Mouse (Mus musculus) hindbrain, embryonic 14.5 days (tissue): ENCODE measurements around the gene App. TPM values are rescaled to one million over a fixed set of nuclear protein-coding genes. Genes with fewer than 3 reads are reported as not detected.

Source experiments
- ATAC-seq: fragments of 200-750 bp; cut with Nextera tagmentation; 2 replicates; pipeline ENCODE4 v1.8.0; 2017; ENCODE audit warnings: moderate number of reproducible peaks, mild to moderate bottlenecking, moderate TSS enrichment, moderate library complexity; ENCODE audit not compliant: low FRiP score
- DNase-seq: peaks from one replicate; pipeline ENCODE4 v3.0.0-alpha.2; 2015; ENCODE audit warnings: low spot score
- H3K27ac ChIP-seq: fragments of 300-500 bp; sonication (generic); 2 replicates; pipeline ENCODE4 v1.5.1; 2014; ENCODE audit warnings: mild to moderate bottlenecking, moderate library complexity
- H3K27me3 ChIP-seq: fragments of 300-500 bp; sonication (generic); 2 replicates; pipeline ENCODE4 v1.6.1; 2014; ENCODE audit warnings: mild to moderate bottlenecking, low read length, mixed read lengths; ENCODE audit not compliant: control insufficient read depth, insufficient read depth
- H3K36me3 ChIP-seq: fragments of 300-500 bp; sonication (generic); replicated peaks from 2 replicates; pipeline ENCODE4 v1.6.1; 2014; ENCODE audit not compliant: control insufficient read depth, insufficient read depth
- H3K4me1 ChIP-seq: fragments of 300-500 bp; sonication (generic); replicated peaks from 2 replicates; pipeline ENCODE4 v1.6.1; 2014; ENCODE audit warnings: antibody characterized with exemption, low read length, mixed read lengths; ENCODE audit not compliant: control insufficient read depth, insufficient read depth
- H3K4me2 ChIP-seq: fragments of 300-500 bp; sonication (generic); replicated peaks from 2 replicates; pipeline ENCODE4 v1.6.1; 2014; ENCODE audit warnings: mild to moderate bottlenecking, moderate library complexity
- H3K4me3 ChIP-seq: fragments of 300-500 bp; sonication (generic); replicated peaks from 2 replicates; pipeline ENCODE4 v1.5.1; 2014; ENCODE audit warnings: mild to moderate bottlenecking, low read length
- H3K9ac ChIP-seq: fragments of 300-500 bp; sonication (generic); 2 replicates; pipeline ENCODE4 v1.6.1; 2014
- H3K9me3 ChIP-seq: fragments of 300-500 bp; sonication (generic); 2 replicates; pipeline ENCODE4 v1.6.1; 2016; ENCODE audit warnings: low read length; ENCODE audit not compliant: control insufficient read depth
- WGBS: fragments of 180-500 bp; shearing (Covaris S2); extraction: QIAGEN DNeasy Blood & Tissue Kit; methylation state at CpG from one replicate; pipeline ENCODE4 v1.1.7; 2014; 5-methylcytosine and 5-hydroxymethylcytosine counted together
- polyA plus RNA-seq: library from polyadenylated mRNA; unstranded; fragments of >200 nt; fragmentation: Nextera tagmentation; extraction: Ambion mirVana; gene quantifications from 2 replicates; pipeline ENCODE4 v1.2.1, GENCODE M21; 2014

The App gene
- polyA plus RNA-seq, 1 experiment from 2014 or later: 430 TPM

DNA sequence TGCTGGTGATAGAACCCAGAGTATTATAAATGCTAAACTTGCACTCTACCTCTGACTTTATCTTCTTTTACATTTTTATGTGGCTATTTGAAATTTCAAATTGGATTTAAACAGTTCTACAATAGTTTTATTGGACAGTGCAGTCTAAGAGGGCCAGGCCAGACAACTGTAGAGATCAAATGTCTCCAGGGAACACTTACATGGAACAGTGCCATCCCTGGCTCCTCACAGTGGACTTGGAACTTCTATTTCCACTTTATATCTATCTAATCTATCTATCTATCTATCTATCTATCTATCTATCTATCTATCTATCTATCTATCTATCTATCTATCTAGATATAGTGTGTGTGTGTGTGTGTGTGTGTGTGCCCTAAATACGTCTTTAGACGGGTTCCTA is 16.4 kb downstream of the App start:
- Histone ChIP-seq H3K4me2 (no peak overlapping the region), H3K36me3 (no peaks in the 10 kb centered on the region), H3K27me3 (no peaks in the 10 kb centered on the region), H3K4me1 (0 out of 2 replicates have a peak, but pooled peaks cover 2% of the 10 kb centered on the region), H3K9me3 (no peaks in the 10 kb centered on the region), H3K4me3 (no peak overlapping the region), H3K27ac (no peak overlapping the region), H3K9ac (no peak overlapping the region)
- ATAC-seq (no peak), DNase-seq (no peak)
- 97% methylated on average over 2 of the region's 2 CpGs for WGBS

DNA sequence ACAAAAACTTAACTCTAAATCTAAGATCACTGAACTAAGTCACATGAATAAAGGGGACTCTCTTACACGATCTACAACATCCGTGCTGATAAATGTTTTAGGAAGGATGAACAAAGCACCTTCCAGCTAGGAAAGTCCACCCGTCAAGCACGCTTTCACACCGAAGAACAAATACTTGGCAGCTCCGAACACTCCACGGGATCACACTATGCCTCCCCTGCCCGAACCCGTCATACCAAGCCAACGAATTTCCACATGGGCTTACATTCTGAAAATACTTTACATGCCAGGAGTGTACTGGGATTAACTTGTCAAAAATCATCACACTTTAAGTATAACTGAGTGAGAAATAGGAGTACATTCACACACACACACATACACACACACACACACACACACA is 17.7 kb downstream of the App start:
- no peak overlapping the region for H3K27ac ChIP-seq
- no peak for ATAC-seq
- H3K36me3 ChIP-seq: no peaks in the 10 kb centered on the region
- peaks cover 11% of the 10 kb centered on the region; the same call in 1 of the 2 replicates for H3K4me1 ChIP-seq
- no peak overlapping the region for H3K4me3 ChIP-seq
- H3K9ac ChIP-seq: no peak overlapping the region
- no peaks in the 10 kb centered on the region for H3K27me3 ChIP-seq
- WGBS: 68% methylated on average over 10 of the region's 10 CpGs
- no peaks in the 10 kb centered on the region for H3K9me3 ChIP-seq
- no peak for DNase-seq
- no peak overlapping the region for H3K4me2 ChIP-seq

DNA sequence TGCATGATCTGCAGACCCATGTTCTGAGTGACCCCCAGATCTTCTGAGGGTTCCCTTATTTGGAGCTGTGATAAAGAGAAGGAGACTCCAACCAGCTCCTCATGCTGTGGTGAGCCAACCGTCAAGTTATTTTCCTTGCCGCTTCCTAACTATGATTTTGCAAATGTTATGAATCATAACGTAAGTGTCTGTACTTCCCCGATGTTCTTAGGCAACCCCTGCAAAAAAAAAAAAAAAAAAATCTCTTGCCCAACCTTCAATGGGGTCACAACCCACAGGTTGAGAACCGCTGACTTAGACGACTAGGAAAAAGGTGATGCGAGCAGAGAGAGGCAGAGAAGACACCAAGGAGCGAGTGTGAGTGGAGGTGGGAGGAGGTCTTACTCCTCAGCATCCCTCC is 21.1 kb downstream of the App start:
- WGBS: 91% methylated on average over 8 of the region's 8 CpGs
- no peak for ATAC-seq

DNA sequence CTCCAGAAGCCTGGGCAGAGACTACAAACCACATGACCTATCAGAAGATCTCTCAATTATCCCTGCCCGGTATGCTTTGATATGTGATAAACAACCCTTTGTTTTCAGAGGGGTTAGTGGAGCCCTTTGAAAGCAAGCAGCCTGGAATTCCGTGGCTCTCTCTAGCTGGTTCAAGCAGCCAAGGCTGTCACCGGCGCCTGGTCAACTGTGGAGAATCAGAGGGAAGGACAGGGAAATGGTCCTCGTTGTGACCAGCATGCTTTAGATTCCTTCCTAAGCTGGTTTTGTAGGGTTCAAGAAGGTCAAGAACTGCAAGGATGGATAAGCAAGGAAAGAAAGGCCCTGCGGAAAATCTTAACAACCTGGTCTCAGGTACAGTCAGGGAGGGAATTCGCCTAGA is 21.9 kb downstream of the App start:
- Histone ChIP-seq H3K4me1 (peaks cover 16% of the 10 kb centered on the region; the same call in 1 of the 2 replicates), H3K36me3 (no peaks in the 10 kb centered on the region), H3K4me2 (no peak overlapping the region), H3K9ac (no peak overlapping the region), H3K9me3 (no peaks in the 10 kb centered on the region), H3K27me3 (no peaks in the 10 kb centered on the region), H3K27ac (peak overlapping the region; percentile 16; the same call in 1 of the 2 replicates), H3K4me3 (no peak overlapping the region)
- DNase-seq: no peak
- ATAC-seq: 0 out of 2 replicates have a peak, but pooled peaks have one; percentile 35
- 27% methylated on average over 7 of the region's 7 CpGs for WGBS

More for the DNA sequence above, 21.1 kb downstream of the App start:
- Histone ChIP-seq H3K4me2 (no peak overlapping the region), H3K4me1 (peaks cover 16% of the 10 kb centered on the region; the same call in 1 of the 2 replicates), H3K27me3 (no peaks in the 10 kb centered on the region), H3K9ac (no peak overlapping the region), H3K4me3 (no peak overlapping the region), H3K36me3 (no peaks in the 10 kb centered on the region), H3K27ac (no peak overlapping the region), H3K9me3 (no peaks in the 10 kb centered on the region)
- DNase-seq: no peak

GRCm38 (mm10) chr16:85150902-85151301 is 22.7 kb downstream of the App start:
- Histone ChIP-seq H3K27ac (no peak overlapping the region), H3K9me3 (no peaks in the 10 kb centered on the region), H3K36me3 (no peaks in the 10 kb centered on the region), H3K4me3 (no peak overlapping the region), H3K4me2 (no peak overlapping the region), H3K27me3 (no peaks in the 10 kb centered on the region), H3K4me1 (peaks cover 16% of the 10 kb centered on the region; the same call in 1 of the 2 replicates), H3K9ac (no peak overlapping the region)
- 63% methylated on average over 9 of the region's 9 CpGs for WGBS
- no peak for ATAC-seq
- no peak for DNase-seq

DNA sequence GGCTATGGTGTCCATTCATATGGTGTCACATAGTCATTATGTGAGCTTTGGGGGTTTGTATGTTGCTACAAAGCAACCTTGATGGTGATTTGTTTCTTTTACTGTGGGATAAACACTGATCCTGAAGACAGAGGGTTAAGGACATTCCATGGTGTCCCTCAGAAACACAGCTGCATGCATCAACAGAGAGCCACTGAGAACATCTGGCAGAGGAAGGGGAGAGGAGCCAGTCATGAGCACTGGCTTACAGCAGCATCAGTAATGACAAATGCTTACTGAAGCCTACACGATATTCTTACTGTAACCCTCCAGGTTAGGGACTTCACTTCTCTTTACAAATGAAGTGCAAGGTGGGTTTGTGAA is 24.1 kb downstream of the App start:
- Histone ChIP-seq H3K27me3 (no peaks in the 10 kb centered on the region), H3K9ac (no peak overlapping the region), H3K36me3 (no peaks in the 10 kb centered on the region), H3K4me1 (peaks cover 16% of the 10 kb centered on the region; the same call in 1 of the 2 replicates), H3K9me3 (no peaks in the 10 kb centered on the region), H3K4me3 (no peak overlapping the region), H3K4me2 (no peak overlapping the region), H3K27ac (no peak overlapping the region)
- WGBS: 72% methylated on average over 1 of the region's 1 CpGs
- DNase-seq (no peak), ATAC-seq (no peak)

DNA sequence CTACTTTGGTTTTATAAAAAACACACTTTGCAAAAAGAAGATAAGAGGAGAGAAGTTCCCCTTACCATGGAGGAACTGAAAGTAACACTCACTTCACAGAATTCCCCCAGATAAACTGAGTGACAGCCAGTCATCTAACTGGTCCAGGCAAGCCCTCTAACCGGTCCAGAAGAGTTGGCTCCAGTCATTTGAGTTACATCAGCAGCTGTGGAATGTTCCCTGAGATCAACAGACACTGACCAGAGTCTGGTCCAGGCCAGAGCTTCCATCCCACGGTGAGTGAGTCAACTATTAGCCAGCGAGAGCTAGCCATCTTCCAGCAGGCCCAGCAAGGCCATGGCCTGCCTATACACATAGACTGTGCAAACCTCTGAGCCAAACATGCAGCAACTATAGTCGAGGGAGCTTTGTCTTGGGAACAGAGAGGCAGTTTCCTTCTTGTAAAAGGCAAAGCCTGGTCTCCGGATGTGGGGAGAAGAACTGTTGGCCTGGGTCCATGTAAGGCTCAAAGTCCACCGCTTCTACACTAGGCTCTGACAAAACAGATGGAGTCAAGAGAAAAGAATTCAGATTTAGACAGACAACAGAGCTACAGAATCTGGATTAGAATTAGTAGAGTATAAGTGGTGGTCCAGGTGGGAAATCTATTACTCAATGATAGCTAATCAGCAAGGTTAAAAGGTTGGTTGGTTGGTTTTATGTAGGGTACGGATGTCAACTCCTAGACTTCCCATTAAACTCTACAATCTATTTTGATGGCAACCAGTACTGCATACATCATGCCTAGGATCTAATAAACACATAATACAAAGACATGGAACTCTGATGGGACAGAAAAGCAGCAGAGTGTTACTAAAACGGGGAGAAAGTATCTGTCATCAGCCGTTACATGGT is 24.7 kb downstream of the App start:
- no peak for ATAC-seq
- Histone ChIP-seq H3K27ac (no peak overlapping the region), H3K36me3 (no peaks in the 10 kb centered on the region), H3K4me3 (no peak overlapping the region), H3K4me1 (peaks cover 16% of the 10 kb centered on the region; the same call in 1 of the 2 replicates), H3K27me3 (no peaks in the 10 kb centered on the region), H3K4me2 (no peak overlapping the region), H3K9ac (no peak overlapping the region), H3K9me3 (no peaks in the 10 kb centered on the region)
- no peak for DNase-seq
- WGBS: 83% methylated on average over 9 of the region's 9 CpGs

GRCm38 (mm10) chr16:85147440-85147839 is 26.1 kb downstream of the App start:
- 88% methylated on average over 4 of the region's 4 CpGs for WGBS
- Histone ChIP-seq H3K9ac (no peak overlapping the region), H3K27ac (no peak overlapping the region), H3K27me3 (no peaks in the 10 kb centered on the region), H3K4me1 (peaks cover 16% of the 10 kb centered on the region; the same call in 1 of the 2 replicates), H3K4me2 (no peak overlapping the region), H3K36me3 (no peaks in the 10 kb centered on the region), H3K9me3 (no peaks in the 10 kb centered on the region), H3K4me3 (no peak overlapping the region)
- no peak for DNase-seq
- ATAC-seq: no peak

- H3K27me3 ChIP-seq: no peaks in the 10 kb centered on the region
Observed at GRCm38 (mm10) chr16:85145771-85146178, 27.8 kb downstream of the App start.

More at GRCm38 (mm10) chr16:85145771-85146178, 27.8 kb downstream of the App start:
- Histone ChIP-seq H3K27ac (no peak overlapping the region), H3K4me3 (no peak overlapping the region), H3K4me2 (no peak overlapping the region), H3K9ac (no peak overlapping the region), H3K4me1 (0 out of 2 replicates have a peak, but pooled peaks cover 5% of the 10 kb centered on the region), H3K9me3 (no peaks in the 10 kb centered on the region), H3K36me3 (no peaks in the 10 kb centered on the region)
- DNase-seq (no peak), ATAC-seq (no peak)
- WGBS: 65% methylated on average over 11 of the region's 11 CpGs
